Mouse (Mus musculus) forebrain, embryonic 14.5 days (tissue): ENCODE results near the gene Tmem161a. TPM values are rescaled to one million over a fixed set of nuclear protein-coding genes. Genes with fewer than 3 reads are reported as not detected.
"Not testable (repeated sequence)": the region's sequence is repeated elsewhere in the genome, so short reads cannot be mapped to it uniquely, and the experiment has no call there.

ENCODE experiments used
- ATAC-seq: fragments of 200-750 bp; cut with Nextera tagmentation; 2 replicates; pipeline ENCODE4 v1.8.0; 2017; ENCODE audit warnings: mild to moderate bottlenecking, moderate library complexity
- DNase-seq: peaks from one replicate; pipeline ENCODE4 v3.0.0-alpha.2; 2015; ENCODE audit warnings: low spot score
- H3K27ac ChIP-seq: fragments of 300-500 bp; sonication (generic); 2 replicates; pipeline ENCODE4 v1.5.1; 2014; ENCODE audit warnings: low read depth, mild to moderate bottlenecking, control low read depth, low read length, moderate library complexity
- H3K27me3 ChIP-seq: fragments of 300-500 bp; sonication (generic); replicated peaks from 2 replicates; pipeline ENCODE4 v1.6.1; 2014; ENCODE audit warnings: low read length, control low read depth, mixed read lengths; ENCODE audit not compliant: control insufficient read depth, insufficient read depth
- H3K36me3 ChIP-seq: fragments of 300-500 bp; sonication (generic); 2 replicates; pipeline ENCODE4 v1.6.1; 2014; ENCODE audit warnings: low read length, control low read depth; ENCODE audit not compliant: control insufficient read depth, insufficient read depth
- H3K4me1 ChIP-seq: fragments of 300-500 bp; sonication (generic); 2 replicates; pipeline ENCODE4 v1.6.1; 2014; ENCODE audit warnings: antibody characterized with exemption, low read length, control low read depth; ENCODE audit not compliant: control insufficient read depth, insufficient read depth
- H3K4me2 ChIP-seq: fragments of 300-500 bp; sonication (generic); 2 replicates; pipeline ENCODE4 v1.6.1; 2014; ENCODE audit warnings: mild to moderate bottlenecking, control low read depth, low read length
- H3K4me3 ChIP-seq: fragments of 300-500 bp; sonication (generic); 2 replicates; pipeline ENCODE4 v1.5.1; 2014; ENCODE audit warnings: low read depth, low read length, control low read depth
- H3K9ac ChIP-seq: fragments of 300-500 bp; sonication (generic); 2 replicates; pipeline ENCODE4 v1.6.1; 2014; ENCODE audit warnings: mild to moderate bottlenecking, low read length, control low read depth, moderate library complexity
- H3K9me3 ChIP-seq: fragments of 300-500 bp; sonication (generic); replicated peaks from 2 replicates; pipeline ENCODE4 v1.6.1; 2016; ENCODE audit warnings: low read length, control low read depth, mixed read lengths; ENCODE audit not compliant: control insufficient read depth
- WGBS: fragments of 180-500 bp; shearing (Covaris S2); extraction: QIAGEN DNeasy Blood & Tissue Kit; methylation state at CpG from one replicate; pipeline ENCODE4 v1.1.7; 2014; 5-methylcytosine and 5-hydroxymethylcytosine counted together
- polyA plus RNA-seq: library from polyadenylated mRNA; unstranded; fragments of >200 nt; fragmentation: Nextera tagmentation; extraction: Ambion mirVana; gene quantifications from 2 replicates; pipeline ENCODE4 v1.2.1, GENCODE M21; 2014

Tmem161a gene
- polyA plus RNA-seq, 1 experiment from 2014 or later, result 36.7 TPM

GRCm38 (mm10) chr8:70211275-70211674 lies 39.1 kb downstream of the Tmem161a start:
- H3K4me3 ChIP-seq, result peak overlapping the region; percentile 60
- ATAC-seq, result no peak
- DNase-seq, result no peak
- H3K4me2 ChIP-seq, result peak overlapping the region; percentile 96
- H3K27me3 ChIP-seq, result no peaks in the 10 kb centered on the region
- no peak overlapping the region for H3K27ac ChIP-seq
- H3K9me3 ChIP-seq, result no peaks in the 10 kb centered on the region
- no peaks in the 10 kb centered on the region for H3K36me3 ChIP-seq
- peak overlapping the region; percentile 66; the same call in 1 of the 2 replicates for H3K9ac ChIP-seq
- 79% methylated on average over 1 of the region's 1 CpGs for WGBS
- H3K4me1 ChIP-seq, result peaks cover 7% of the 10 kb centered on the region; the same call in 1 of the 2 replicates

DNA sequence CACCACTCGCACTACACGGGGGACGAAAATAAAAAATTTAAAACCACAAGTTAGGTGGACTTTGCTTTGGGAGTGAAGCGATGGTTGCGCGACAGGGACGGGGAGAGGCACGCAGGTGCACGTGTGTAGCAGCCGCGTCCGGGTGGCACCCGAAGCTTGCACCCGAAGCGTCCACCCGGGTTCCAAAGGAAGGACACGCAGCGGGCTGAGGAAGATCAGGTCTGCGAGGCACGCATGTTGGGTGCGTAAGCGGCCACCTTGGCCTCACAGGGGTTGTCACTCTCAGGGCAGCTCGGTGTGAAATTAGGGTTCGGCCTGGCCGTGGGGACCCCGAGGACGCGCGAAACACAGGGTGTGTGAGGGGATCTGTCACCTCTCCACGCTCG lies 39.6 kb downstream of the Tmem161a start:
- Histone ChIP-seq H3K9me3 (no peaks in the 10 kb centered on the region), H3K27ac (no peak overlapping the region), H3K4me1 (peaks cover 7% of the 10 kb centered on the region; the same call in 1 of the 2 replicates), H3K9ac (peak overlapping the region; percentile 66), H3K4me2 (peak overlapping the region; percentile 96), H3K36me3 (no peaks in the 10 kb centered on the region), H3K27me3 (no peaks in the 10 kb centered on the region), H3K4me3 (peak overlapping the region; percentile 60)
- 2% methylated on average over 29 of the region's 31 CpGs for WGBS
- ATAC-seq (no peak), DNase-seq (no peak)

DNA sequence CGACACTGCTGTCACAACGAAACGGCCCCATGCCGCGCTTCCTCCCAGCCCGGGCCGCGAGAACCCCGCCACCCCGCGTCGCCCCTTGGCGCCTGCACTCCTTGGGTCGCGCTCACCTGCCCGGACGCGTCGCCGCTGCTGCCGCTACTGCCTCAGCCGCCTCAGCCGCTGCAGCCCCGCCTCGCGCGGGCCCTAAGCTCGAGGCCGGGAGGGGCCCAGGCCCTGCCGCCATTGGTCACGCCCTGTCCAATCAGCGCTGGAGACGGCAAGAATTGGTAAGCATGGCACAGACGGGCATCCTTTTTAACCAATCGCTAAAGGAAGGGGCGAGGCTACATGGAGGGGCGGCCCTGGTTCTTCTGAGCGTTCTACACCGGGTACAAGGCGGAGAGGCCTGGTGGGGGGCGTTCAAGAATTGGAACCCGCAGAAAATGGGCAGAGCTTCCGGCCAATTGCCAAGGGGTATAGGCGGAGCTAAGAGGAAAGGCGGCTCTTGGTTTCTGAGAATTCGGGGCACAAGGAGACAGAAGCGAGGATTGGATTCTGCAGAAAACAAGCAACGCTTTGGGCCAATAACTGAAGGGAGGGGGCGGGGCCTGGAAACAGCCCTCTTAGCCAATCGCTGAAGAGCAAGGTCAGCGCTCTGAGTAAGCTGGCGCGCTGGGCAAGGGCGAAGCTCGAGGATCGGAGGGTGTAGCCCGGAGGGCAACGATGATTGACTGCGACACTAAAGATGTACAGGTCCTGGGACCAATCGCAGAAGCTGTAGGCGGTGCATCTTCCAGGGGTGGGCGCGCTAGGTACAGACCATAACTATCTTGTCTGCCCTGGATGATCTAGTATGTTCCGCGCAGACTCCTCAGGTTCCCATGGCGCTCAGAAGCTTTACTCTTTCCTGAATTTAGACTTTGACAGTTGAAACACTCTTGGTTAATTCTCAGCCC lies 40.2 kb downstream of the Tmem161a start, which contains the start of gene Slc25a42:
Gene Slc25a42 (minus strand): TSS at position 194 of the 944 bp plus-strand sequence.
- Histone ChIP-seq H3K36me3 (no peaks in the 10 kb centered on the region), H3K4me2 (peak within 1 kb of the TSS; percentile 96), H3K9me3 (no peaks in the 10 kb centered on the region), H3K27me3 (no peaks in the 10 kb centered on the region), H3K27ac (0 out of 2 replicates have a peak within 1 kb of the TSS, but pooled peaks have one; percentile 46), H3K4me1 (peaks cover 7% of the 10 kb centered on the region; the same call in 1 of the 2 replicates), H3K9ac (peak within 1 kb of the TSS; percentile 66), H3K4me3 (peak within 1 kb of the TSS; percentile 60)
- ATAC-seq (peak; percentile 99), DNase-seq (peak; percentile 100)
- under 1% methylated on average over 58 of the region's 66 CpGs for WGBS

GRCm38 (mm10) chr8:70214411-70214810 lies 42.3 kb downstream of the Tmem161a start:
- Histone ChIP-seq H3K4me3 (no peak overlapping the region), H3K4me2 (no peak overlapping the region), H3K27me3 (no peaks in the 10 kb centered on the region), H3K27ac (no peak overlapping the region), H3K4me1 (peaks cover 7% of the 10 kb centered on the region; the same call in 1 of the 2 replicates), H3K9ac (no peak overlapping the region), H3K9me3 (no peaks in the 10 kb centered on the region), H3K36me3 (no peaks in the 10 kb centered on the region)
- ATAC-seq (no peak), DNase-seq (no peak)
- WGBS, result 72% methylated on average over 3 of the region's 3 CpGs

GRCm38 (mm10) chr8:70215092-70215491 lies 42.9 kb downstream of the Tmem161a start:
- no peaks in the 10 kb centered on the region for H3K9me3 ChIP-seq
- 74% methylated on average over 5 of the region's 5 CpGs for WGBS
- H3K4me3 ChIP-seq, result no peak overlapping the region
- no peak overlapping the region for H3K27ac ChIP-seq
- DNase-seq, result no peak
- no peak overlapping the region for H3K9ac ChIP-seq
- no peaks in the 10 kb centered on the region for H3K27me3 ChIP-seq
- ATAC-seq, result no peak
- H3K36me3 ChIP-seq, result no peaks in the 10 kb centered on the region
- H3K4me2 ChIP-seq, result no peak overlapping the region
- H3K4me1 ChIP-seq, result peaks cover 7% of the 10 kb centered on the region; the same call in 1 of the 2 replicates

- not testable (repeated sequence) for H3K27ac ChIP-seq, H3K27me3 ChIP-seq, H3K4me2 ChIP-seq, DNase-seq, ATAC-seq, H3K9ac ChIP-seq, H3K9me3 ChIP-seq, H3K36me3 ChIP-seq, H3K4me3 ChIP-seq, H3K4me1 ChIP-seq
- WGBS, result 69% methylated on average over 3 of the region's 3 CpGs
These were observed 44.0 kb downstream of the Tmem161a start for GRCm38 (mm10) chr8:70216161-70216560.

GRCm38 (mm10) chr8:70216566-70216965 lies 44.4 kb downstream of the Tmem161a start:
- no peaks in the 10 kb centered on the region for H3K27me3 ChIP-seq
- DNase-seq, result no peak

DNA sequence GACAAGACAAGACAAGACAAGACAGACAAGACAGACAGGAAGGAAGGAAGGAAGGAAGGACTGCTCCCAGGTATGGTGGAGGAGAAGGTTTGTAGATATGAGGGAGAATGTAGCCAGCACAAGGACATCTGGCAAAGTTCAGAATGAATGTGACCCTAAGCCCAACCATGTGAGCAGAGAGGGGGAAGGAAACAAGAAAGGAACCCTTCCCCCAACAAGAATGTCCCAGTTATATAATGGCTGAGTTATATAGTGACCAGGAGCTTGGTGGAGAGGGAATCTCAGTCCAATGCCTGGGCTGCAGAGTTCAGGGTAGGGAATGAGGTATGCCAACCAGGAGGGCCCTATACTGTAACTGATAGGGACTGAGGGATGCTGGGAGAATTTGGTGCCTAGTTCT lies 45.3 kb downstream of the Tmem161a start:
- peaks cover 5% of the 10 kb centered on the region; the same call in 1 of the 2 replicates for H3K4me1 ChIP-seq
- H3K9ac ChIP-seq, result no peak overlapping the region
- DNase-seq (no peak), ATAC-seq (no peak)
- H3K9me3 ChIP-seq, result no peaks in the 10 kb centered on the region
- no peaks in the 10 kb centered on the region for H3K27me3 ChIP-seq
- H3K4me3 ChIP-seq, result no peak overlapping the region
- H3K36me3 ChIP-seq, result peaks cover 14% of the 10 kb centered on the region
- H3K4me2 ChIP-seq, result no peak overlapping the region
- no peak overlapping the region for H3K27ac ChIP-seq

More at GRCm38 (mm10) chr8:70216566-70216965, 44.4 kb downstream of the Tmem161a start:
- ATAC-seq, result no peak
- no peak overlapping the region for H3K4me3 ChIP-seq
- H3K9ac ChIP-seq, result no peak overlapping the region
- peaks cover 5% of the 10 kb centered on the region; the same call in 1 of the 2 replicates for H3K4me1 ChIP-seq
- H3K9me3 ChIP-seq, result no peaks in the 10 kb centered on the region
- 33% methylated on average over 1 of the region's 1 CpGs for WGBS
- H3K4me2 ChIP-seq, result no peak overlapping the region
- peaks cover 5% of the 10 kb centered on the region for H3K36me3 ChIP-seq
- H3K27ac ChIP-seq, result no peak overlapping the region
